Mouse (Mus musculus) limb, embryonic 10.5 days (tissue): Measurements from ENCODE around the gene Rcor3. TPM values are rescaled to one million over a fixed set of nuclear protein-coding genes. Genes with fewer than 3 reads are reported as not detected.

Experiments used
- DNase-seq: peaks from one replicate; pipeline ENCODE4 v3.0.0-alpha.2; 2017; ENCODE audit warnings: low spot score
- H3K27ac ChIP-seq: fragments of 300-500 bp; sonication (generic); 2 replicates; pipeline ENCODE4 v1.5.1; 2016; ENCODE audit warnings: mild to moderate bottlenecking
- H3K27me3 ChIP-seq: fragments of 300-500 bp; sonication (generic); 2 replicates; pipeline ENCODE4 v1.6.1; 2016; ENCODE audit warnings: low read depth, mild to moderate bottlenecking; ENCODE audit not compliant: poor library complexity, severe bottlenecking
- H3K36me3 ChIP-seq: fragments of 300-500 bp; sonication (generic); 2 replicates; pipeline ENCODE4 v1.6.1; 2016; ENCODE audit warnings: mild to moderate bottlenecking, moderate library complexity
- H3K4me1 ChIP-seq: fragments of 300-500 bp; sonication (generic); 2 replicates; pipeline ENCODE4 v1.6.1; 2016
- H3K4me3 ChIP-seq: fragments of 300-500 bp; sonication (generic); 2 replicates; pipeline ENCODE4 v1.5.1; 2016; ENCODE audit warnings: mild to moderate bottlenecking, moderate library complexity
- H3K9me3 ChIP-seq: fragments of 300-500 bp; sonication (generic); replicated peaks from 2 replicates; pipeline ENCODE4 v1.6.1; 2016; ENCODE audit warnings: mild to moderate bottlenecking
- WGBS: fragments of 180-500 bp; shearing (Covaris S2); methylation state at CpG from one replicate; pipeline ENCODE4 v1.1.7; 2016; 5-methylcytosine and 5-hydroxymethylcytosine counted together
- polyA plus RNA-seq: library from polyadenylated mRNA; unstranded; fragments of >200 nt; fragmentation: Nextera tagmentation; extraction: Ambion mirVana; gene quantifications from 2 replicates; pipeline ENCODE4 v1.2.1, GENCODE M21; 2016

Gene Rcor3
- polyA plus RNA-seq, 1 experiment from 2014 or later, result 18.8 TPM

DNA sequence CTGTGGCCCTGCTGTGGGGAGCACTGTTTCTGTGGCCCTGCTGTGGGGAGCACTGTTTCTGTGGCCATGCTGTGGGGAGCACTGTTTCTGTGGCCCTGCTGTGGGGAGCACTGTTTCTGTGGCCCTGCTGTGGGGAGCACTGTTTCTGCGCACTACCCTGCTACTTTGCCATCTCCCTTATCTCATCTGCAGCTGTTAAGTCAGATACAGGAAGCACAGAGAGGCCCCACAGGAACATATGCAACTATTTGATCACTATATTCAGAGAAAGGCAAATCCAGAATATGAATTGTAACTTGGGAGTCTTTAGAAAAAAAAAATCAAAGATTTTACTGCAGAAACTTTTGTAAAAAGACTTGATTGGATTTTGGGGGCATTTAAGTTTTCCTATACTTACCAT lies 22.5 kb downstream of the Rcor3 start:
- WGBS, result 94% methylated on average over 1 of the region's 1 CpGs
- DNase-seq, result no peak
- Histone ChIP-seq H3K27ac (no peak overlapping the region), H3K36me3 (peaks cover 82% of the 10 kb centered on the region), H3K27me3 (no peaks in the 10 kb centered on the region), H3K4me1 (no peaks in the 10 kb centered on the region), H3K9me3 (no peaks in the 10 kb centered on the region), H3K4me3 (no peak overlapping the region)

DNA sequence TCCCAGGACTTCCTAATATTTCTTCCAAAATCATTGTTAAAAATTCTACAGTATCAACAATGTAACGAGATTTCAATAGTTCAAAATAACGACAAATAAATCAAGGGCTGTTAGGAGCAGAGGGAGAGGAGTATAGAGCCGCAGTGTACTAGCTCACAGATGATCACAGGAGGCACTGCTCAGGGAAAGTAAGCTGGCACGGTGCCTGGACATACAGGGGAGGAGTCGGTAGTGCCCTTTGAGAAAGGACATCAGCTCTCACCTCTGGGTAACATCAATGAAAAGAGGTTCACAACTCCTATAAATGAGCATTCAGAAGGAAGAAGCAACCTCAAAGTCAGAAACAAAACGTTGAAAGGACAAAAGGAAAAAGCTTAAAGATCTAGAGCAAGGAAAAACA lies 28.7 kb downstream of the Rcor3 start:
- H3K27me3 ChIP-seq, result no peaks in the 10 kb centered on the region
- no peaks in the 10 kb centered on the region for H3K9me3 ChIP-seq
- peaks cover 57% of the 10 kb centered on the region for H3K36me3 ChIP-seq
- 87% methylated on average over 6 of the region's 6 CpGs for WGBS
- H3K4me3 ChIP-seq, result no peak overlapping the region
- no peak overlapping the region for H3K27ac ChIP-seq
- DNase-seq, result no peak
- H3K4me1 ChIP-seq, result no peaks in the 10 kb centered on the region

DNA sequence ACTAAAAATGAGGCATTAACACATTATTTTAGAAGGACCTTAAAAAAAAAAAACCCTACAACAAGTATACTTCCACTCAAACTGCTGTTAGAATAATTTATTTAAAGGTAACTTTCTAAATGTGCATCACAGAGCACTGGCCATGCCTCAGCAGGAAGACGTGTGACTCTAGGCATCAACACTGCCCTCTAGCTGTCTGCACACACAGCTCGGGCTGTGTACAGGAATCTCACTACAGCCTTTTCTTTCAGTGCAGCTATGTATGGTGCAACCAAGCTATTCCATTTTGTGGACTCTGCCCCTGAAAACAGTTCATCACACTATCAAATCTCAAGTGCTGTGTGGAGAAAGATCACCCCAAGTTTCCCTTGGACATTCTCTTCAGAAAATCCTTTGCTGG lies 30.5 kb downstream of the Rcor3 start:
- H3K27me3 ChIP-seq, result no peaks in the 10 kb centered on the region
- no peak overlapping the region for H3K4me3 ChIP-seq
- no peaks in the 10 kb centered on the region for H3K9me3 ChIP-seq
- WGBS, result 22% methylated on average over 2 of the region's 2 CpGs
- no peak overlapping the region for H3K27ac ChIP-seq
- no peak for DNase-seq
- H3K36me3 ChIP-seq, result peaks cover 51% of the 10 kb centered on the region
- H3K4me1 ChIP-seq, result no peaks in the 10 kb centered on the region

DNA sequence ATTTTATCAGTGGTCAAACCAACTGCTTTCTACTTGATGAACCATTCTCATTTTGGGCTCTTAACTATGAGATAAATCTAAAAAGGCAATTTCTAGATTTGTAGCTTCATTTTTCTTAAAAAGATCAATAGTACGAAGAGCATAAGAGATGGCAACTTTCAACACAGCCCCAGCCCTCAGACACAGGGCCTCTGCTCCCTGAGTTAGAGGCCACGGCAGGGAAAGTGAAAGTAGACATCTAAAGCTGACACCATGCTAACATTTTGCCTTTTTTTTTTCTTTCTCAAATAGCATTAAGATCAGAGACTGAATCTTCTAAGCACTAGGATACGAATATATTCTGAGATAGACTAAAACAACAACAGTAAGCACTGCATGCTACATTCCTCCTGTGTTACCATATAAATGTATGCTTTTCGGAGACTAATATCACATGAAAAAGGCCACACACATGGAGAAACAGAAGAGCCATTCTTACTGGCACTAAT lies 31.9 kb downstream of the Rcor3 start:
- H3K27me3 ChIP-seq, result no peaks in the 10 kb centered on the region
- no peak overlapping the region for H3K27ac ChIP-seq
- no peaks in the 10 kb centered on the region for H3K4me1 ChIP-seq
- DNase-seq, result no peak
- 93% methylated on average over 4 of the region's 4 CpGs for WGBS
- H3K36me3 ChIP-seq, result peaks cover 49% of the 10 kb centered on the region
- no peaks in the 10 kb centered on the region for H3K9me3 ChIP-seq
- no peak overlapping the region for H3K4me3 ChIP-seq

DNA sequence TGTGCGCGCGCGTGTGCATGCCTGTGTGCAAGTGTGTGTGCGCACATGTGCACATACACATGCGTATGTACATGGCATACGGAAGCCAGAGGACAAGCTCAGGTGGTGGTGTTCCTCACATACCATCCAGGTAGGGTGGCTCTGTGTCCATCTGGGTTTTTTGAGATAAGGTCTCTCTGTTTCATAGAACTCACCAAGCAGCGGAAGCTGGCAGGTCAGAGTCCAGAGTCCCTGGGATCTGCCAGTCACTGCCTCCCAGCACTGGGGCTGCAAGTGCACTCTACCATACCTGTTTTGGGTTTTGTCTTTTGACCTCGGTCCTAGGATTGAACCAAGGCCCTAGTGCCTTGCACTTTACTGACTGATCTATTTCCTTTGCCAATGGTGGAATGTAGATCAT lies 33.8 kb downstream of the Rcor3 start:
- Histone ChIP-seq H3K27ac (no peak overlapping the region), H3K36me3 (peaks cover 43% of the 10 kb centered on the region), H3K4me3 (no peak overlapping the region), H3K9me3 (no peaks in the 10 kb centered on the region), H3K4me1 (no peaks in the 10 kb centered on the region), H3K27me3 (no peaks in the 10 kb centered on the region)
- WGBS, result 98% methylated on average over 9 of the region's 9 CpGs
- DNase-seq, result no peak

DNA sequence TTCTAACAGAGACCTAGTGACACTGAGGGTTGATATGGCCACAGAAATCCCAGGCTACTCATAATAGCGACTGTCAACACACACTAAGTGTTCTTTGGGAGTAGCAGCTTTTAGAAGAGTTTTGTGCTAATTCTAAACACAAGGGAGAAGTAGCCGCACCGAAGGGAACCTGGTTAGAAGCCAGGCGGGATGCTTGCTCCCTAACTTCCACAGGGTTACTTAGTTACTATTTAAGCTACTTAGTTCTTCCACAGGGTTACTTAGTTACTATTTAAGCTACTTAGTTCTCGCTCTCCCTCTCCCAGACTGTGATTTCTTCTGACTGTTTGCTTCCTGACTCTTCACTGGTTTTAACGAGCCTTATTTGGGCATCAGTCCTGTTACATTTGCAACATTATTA lies 34.7 kb downstream of the Rcor3 start:
- DNase-seq, result no peak
- Histone ChIP-seq H3K4me3 (no peak overlapping the region), H3K9me3 (no peaks in the 10 kb centered on the region), H3K4me1 (no peaks in the 10 kb centered on the region), H3K27me3 (no peaks in the 10 kb centered on the region), H3K36me3 (peaks cover 40% of the 10 kb centered on the region), H3K27ac (no peak overlapping the region)
- 90% methylated on average over 6 of the region's 6 CpGs for WGBS

DNA sequence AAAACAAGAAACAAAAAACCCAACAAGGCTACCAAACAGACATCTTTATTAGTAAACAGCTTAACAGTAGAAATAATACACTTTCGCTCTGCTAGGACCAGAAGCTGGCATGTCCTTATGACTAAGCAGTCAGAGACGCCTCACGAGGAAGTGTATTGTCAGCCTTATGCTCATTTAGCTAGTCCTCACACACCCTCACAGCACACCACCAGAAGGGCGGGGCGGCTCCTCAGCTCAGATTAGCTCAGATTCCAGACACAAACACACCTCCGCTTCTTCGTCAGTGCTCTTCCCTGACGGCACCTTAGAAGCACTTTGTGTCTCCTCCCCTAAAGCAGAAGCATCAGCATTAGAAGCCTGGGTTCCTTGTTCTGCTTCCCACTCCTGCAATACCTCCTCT lies 36.5 kb downstream of the Rcor3 start:
- no peak for DNase-seq
- no peaks in the 10 kb centered on the region for H3K4me1 ChIP-seq
- H3K27me3 ChIP-seq, result no peaks in the 10 kb centered on the region
- 83% methylated on average over 8 of the region's 8 CpGs for WGBS
- no peak overlapping the region for H3K4me3 ChIP-seq
- no peak overlapping the region for H3K27ac ChIP-seq
- H3K36me3 ChIP-seq, result peaks cover 39% of the 10 kb centered on the region
- no peaks in the 10 kb centered on the region for H3K9me3 ChIP-seq

DNA sequence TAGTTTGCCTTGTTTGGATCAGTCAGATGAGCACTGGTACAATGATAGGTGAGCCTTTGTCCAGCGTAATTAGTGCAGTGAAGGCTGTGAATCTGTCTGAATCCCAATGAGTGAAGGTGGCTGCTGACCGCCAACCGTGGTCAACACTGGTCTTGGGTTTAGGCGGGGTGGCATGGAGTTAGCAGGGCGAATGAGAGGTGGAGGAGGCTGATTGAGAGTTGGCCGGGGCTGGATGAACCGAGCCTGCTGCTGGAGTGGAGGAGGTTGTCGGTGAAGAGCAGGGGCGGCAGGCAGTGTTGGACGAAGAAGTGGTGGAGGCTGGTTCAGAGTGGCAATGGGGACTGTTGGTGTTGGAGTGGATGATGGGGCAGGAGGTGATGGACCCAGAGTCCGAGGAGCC lies 37.1 kb downstream of the Rcor3 start:
- H3K27me3 ChIP-seq, result no peaks in the 10 kb centered on the region
- WGBS, result 94% methylated on average over 11 of the region's 11 CpGs
- H3K4me1 ChIP-seq, result no peaks in the 10 kb centered on the region
- no peaks in the 10 kb centered on the region for H3K9me3 ChIP-seq
- H3K27ac ChIP-seq, result no peak overlapping the region
- peaks cover 36% of the 10 kb centered on the region for H3K36me3 ChIP-seq
- DNase-seq, result no peak
- no peak overlapping the region for H3K4me3 ChIP-seq

DNA sequence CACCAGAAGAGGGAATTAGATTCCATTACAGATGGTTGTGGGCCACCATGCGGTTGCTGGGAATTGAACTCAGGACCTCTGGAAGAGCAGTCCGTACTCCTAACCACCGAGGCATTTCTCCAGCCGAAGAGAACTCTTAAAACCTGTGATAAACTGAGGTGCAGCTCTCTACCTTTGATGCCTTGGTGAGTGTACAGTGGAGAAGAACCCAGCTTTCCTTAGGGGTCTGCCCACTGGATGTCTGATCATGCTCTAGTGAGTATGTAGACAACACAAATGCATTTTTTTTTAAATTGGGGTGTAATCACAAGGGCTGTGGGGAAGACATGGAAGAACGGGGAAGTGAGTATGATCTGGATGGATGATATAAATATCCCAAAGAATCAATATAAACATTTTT lies 42.2 kb downstream of the Rcor3 start:
- H3K36me3 ChIP-seq, result peaks cover 14% of the 10 kb centered on the region
- H3K4me1 ChIP-seq, result peaks cover 7% of the 10 kb centered on the region; the same call in 1 of the 2 replicates
- H3K27ac ChIP-seq, result no peak overlapping the region
- no peaks in the 10 kb centered on the region for H3K9me3 ChIP-seq
- WGBS, result 96% methylated on average over 5 of the region's 5 CpGs
- no peak for DNase-seq
- peaks cover 10% of the 10 kb centered on the region for H3K27me3 ChIP-seq
- no peak overlapping the region for H3K4me3 ChIP-seq

DNA sequence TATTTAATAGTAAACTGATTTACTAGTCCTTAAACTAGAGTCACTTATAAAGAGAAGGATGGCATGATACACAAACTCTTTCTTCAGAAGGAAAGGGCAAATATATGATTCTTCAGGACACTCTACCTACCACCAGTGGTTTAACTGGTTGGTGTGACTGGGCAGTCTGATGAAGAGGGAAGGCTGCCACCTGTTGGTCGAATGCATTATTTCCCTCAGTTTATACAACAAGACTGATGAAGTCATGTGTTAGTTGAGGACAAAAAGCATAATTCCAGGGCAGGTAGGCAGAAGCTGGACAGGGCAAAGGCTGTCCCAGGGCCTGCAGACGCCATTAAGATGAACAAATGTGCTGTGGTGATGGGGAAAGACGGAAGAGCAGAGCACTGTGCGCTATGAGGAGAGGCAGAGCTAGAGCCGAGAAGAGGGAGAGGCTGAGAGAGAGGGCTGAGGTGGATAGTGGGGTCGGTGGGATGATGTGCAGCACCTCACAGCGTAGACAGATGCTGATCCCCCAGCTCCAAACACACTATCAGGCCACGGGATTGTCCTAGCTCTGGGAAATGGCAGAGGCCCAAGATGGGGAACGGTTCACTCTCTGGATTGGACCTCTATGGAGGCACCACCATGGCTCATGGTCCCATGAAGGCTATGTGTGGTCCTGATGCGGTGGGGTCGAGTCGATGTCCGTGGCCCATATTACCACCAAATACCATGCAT lies 43.3 kb downstream of the Rcor3 start:
- Histone ChIP-seq H3K27me3 (peaks cover 19% of the 10 kb centered on the region), H3K4me3 (no peak overlapping the region), H3K27ac (no peak overlapping the region), H3K36me3 (peaks cover 9% of the 10 kb centered on the region), H3K4me1 (peaks cover 7% of the 10 kb centered on the region; the same call in 1 of the 2 replicates), H3K9me3 (no peaks in the 10 kb centered on the region)
- peak; percentile 72 for DNase-seq
- 55% methylated on average over 13 of the region's 13 CpGs for WGBS

DNA sequence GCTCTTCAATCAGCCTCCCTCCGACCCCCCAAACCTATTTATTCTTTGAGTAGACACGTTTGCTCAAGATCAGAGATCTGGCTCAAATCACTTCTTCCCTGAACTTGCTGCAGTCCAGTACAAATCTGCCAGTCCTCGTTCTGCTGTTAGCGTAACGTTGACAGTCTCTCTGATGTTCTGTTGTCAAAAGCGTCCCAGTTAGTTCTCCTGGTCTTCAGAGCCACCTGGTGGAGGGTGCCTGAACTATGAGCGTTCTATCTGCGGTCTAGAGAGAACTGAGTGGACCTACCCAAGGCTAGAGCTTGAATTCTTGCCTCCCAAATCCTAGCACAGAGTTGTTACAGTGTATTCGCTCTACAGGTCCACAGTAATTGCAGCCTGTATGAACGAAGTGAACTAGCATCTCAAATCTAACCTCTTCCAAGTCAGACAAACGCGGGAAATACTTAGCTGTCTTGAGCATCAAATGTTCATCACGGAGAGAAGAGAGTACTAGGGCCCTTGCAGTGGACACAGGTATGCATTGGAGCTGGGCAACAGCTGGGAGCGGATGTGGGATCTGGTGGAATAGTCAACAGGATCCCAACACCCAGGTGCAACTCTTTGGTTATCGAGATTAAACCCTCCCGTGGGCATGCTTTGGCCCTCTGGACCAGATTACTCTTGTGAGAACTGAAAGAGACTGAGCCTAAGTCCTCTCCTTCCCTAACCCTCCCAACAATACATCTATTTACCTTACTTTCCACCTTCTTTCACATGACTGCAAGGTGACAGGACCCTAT lies 44.8 kb downstream of the Rcor3 start:
- WGBS, result 31% methylated on average over 16 of the region's 16 CpGs
- H3K27ac ChIP-seq, result no peak overlapping the region
- peaks cover 3% of the 10 kb centered on the region; the same call in 1 of the 2 replicates for H3K36me3 ChIP-seq
- no peaks in the 10 kb centered on the region for H3K9me3 ChIP-seq
- H3K27me3 ChIP-seq, result peaks cover 28% of the 10 kb centered on the region
- peak; percentile 73 for DNase-seq
- peaks cover 10% of the 10 kb centered on the region for H3K4me1 ChIP-seq
- peak overlapping the region; percentile 67 for H3K4me3 ChIP-seq

DNA sequence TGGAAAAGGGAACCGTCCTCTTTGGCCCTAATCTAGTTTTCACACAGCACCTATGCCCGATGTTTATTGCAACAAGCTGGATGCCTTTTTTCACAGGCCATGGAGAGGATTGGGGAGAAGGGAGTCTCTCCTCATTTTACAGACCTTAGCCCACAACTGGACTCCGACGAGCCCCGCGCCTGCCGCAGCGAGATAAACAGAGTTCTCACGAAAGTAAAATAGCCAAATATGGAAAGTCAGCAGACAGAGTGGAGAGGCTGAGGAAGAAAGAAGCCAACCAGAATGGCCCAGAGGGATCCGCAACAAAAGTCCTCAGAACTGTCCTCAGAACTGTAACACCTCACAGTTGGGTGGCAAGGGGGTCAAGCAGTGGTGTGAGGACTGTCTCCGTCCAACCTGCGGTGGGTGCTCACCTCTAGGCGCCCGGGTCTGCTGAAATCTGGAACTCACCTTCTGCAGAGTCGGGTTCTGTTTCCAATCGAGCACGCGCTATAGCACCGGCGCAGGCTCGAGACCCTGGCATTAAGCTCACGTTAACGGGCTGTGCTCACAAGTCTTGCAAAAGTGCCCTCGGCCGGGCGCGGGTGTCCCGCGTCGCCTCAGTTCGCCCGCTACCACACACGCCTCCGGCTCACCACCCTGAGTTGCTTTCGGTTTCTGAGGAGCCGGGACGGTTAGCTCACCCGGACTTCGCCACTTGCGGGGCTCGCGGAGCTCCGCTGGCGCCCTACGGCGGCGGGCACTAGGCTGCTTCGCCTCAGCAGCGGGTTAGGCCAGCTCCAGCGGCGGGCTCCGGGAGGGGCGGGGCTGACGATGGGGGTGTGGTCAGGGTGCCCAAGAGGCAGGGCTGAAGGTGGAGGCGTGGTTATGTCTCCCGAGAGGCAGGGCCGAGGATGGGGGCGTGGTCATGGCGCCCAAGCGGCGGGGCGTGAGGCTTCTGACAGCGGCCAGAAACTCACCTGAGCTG lies 45.8 kb downstream of the Rcor3 start, which contains the start of gene Traf5:
TSS of gene Traf5 (minus strand) at position 754 of the 967 bp plus-strand sequence.
- no peaks in the 10 kb centered on the region for H3K36me3 ChIP-seq
- H3K27me3 ChIP-seq, result peaks cover 28% of the 10 kb centered on the region
- H3K4me1 ChIP-seq, result peaks cover 10% of the 10 kb centered on the region
- peak within 1 kb of the TSS; percentile 67 for H3K4me3 ChIP-seq
- no peaks in the 10 kb centered on the region for H3K9me3 ChIP-seq
- peak within 1 kb of the TSS; percentile 86 for H3K27ac ChIP-seq
- whole genome bisulfite sequencing, result 2% methylated on average over 63 of the region's 63 CpGs
- DNase-seq, result peak; percentile 95
